Mouse (Mus musculus) liver, embryonic 16.5 days (tissue): Measurements from ENCODE around the gene Irf5. TPM values are rescaled to one million over a fixed set of nuclear protein-coding genes. Genes with fewer than 3 reads are reported as not detected.
"Not testable (repeated sequence)": the region's sequence is repeated elsewhere in the genome, so short reads cannot be mapped to it uniquely, and the experiment has no call there.

Experiments used
- ATAC-seq: fragments of 200-750 bp; cut with Nextera tagmentation; 2 replicates; pipeline ENCODE4 v1.8.0; 2017; ENCODE audit warnings: low read depth, mild to moderate bottlenecking, moderate number of reproducible peaks, moderate library complexity
- H3K27ac ChIP-seq: fragments of 300-500 bp; sonication (generic); 2 replicates; pipeline ENCODE4 v1.5.1; 2014; ENCODE audit warnings: mild to moderate bottlenecking, low read length
- H3K27me3 ChIP-seq: fragments of 300-500 bp; sonication (generic); 2 replicates; pipeline ENCODE4 v1.6.1; 2014; ENCODE audit warnings: low read depth, low read length, mixed read lengths; ENCODE audit not compliant: control insufficient read depth, insufficient read depth
- H3K36me3 ChIP-seq: fragments of 300-500 bp; sonication (generic); 2 replicates; pipeline ENCODE4 v1.6.1; 2014; ENCODE audit warnings: mild to moderate bottlenecking; ENCODE audit not compliant: control insufficient read depth, insufficient read depth
- H3K4me1 ChIP-seq: fragments of 300-500 bp; sonication (generic); 2 replicates; pipeline ENCODE4 v1.6.1; 2014; ENCODE audit warnings: low read depth, low read length, mixed read lengths; ENCODE audit not compliant: control insufficient read depth
- H3K4me2 ChIP-seq: fragments of 300-500 bp; sonication (generic); 2 replicates; pipeline ENCODE4 v1.6.1; 2014; ENCODE audit warnings: low read depth, low read length, mixed read lengths
- H3K4me3 ChIP-seq: fragments of 300-500 bp; sonication (generic); 2 replicates; pipeline ENCODE4 v1.5.1; 2014; ENCODE audit warnings: low read depth, mild to moderate bottlenecking, low read length
- H3K9ac ChIP-seq: fragments of 300-500 bp; sonication (generic); 2 replicates; pipeline ENCODE4 v1.6.1; 2014; ENCODE audit warnings: low read depth, low read length
- H3K9me3 ChIP-seq: fragments of 300-500 bp; sonication (generic); replicated peaks from 2 replicates; pipeline ENCODE4 v1.6.1; 2016; ENCODE audit warnings: low read length; ENCODE audit not compliant: control insufficient read depth
- WGBS: fragments of 180-500 bp; shearing (Covaris S2); extraction: QIAGEN DNeasy Blood & Tissue Kit; methylation state at CpG from one replicate; pipeline ENCODE4 v1.1.7; 2014; ENCODE audit not compliant: insufficient replicate concordance; 5-methylcytosine and 5-hydroxymethylcytosine counted together
- polyA plus RNA-seq: library from polyadenylated mRNA; unstranded; fragments of >200 nt; fragmentation: Nextera tagmentation; extraction: Ambion mirVana; gene quantifications from 2 replicates; pipeline ENCODE4 v1.2.1, GENCODE M21; 2015

Irf5 gene
- polyA plus RNA-seq, 1 experiment from 2014 or later = 11.4 TPM

- Histone ChIP-seq H3K9me3 (no peaks in the 10 kb centered on the region), H3K27me3 (no peaks in the 10 kb centered on the region), H3K27ac (no peak overlapping the region), H3K4me3 (no peak overlapping the region), H3K4me1 (no peaks in the 10 kb centered on the region), H3K4me2 (no peak overlapping the region), H3K9ac (no peak overlapping the region), H3K36me3 (peaks cover 25% of the 10 kb centered on the region)
- whole genome bisulfite sequencing = 77% methylated on average over 2 of the region's 2 CpGs
- ATAC-seq = no peak
Measured at GRCm38 (mm10) chr6:29552526-29552925, 26.1 kb downstream of the Irf5 start.

GRCm38 (mm10) chr6:29557112-29557511 is 30.7 kb downstream of the Irf5 start:
- WGBS = 80% methylated on average over 2 of the region's 2 CpGs
- H3K27ac ChIP-seq = no peak overlapping the region
- no peaks in the 10 kb centered on the region for H3K27me3 ChIP-seq
- no peaks in the 10 kb centered on the region for H3K9me3 ChIP-seq
- peaks cover 28% of the 10 kb centered on the region for H3K36me3 ChIP-seq
- H3K4me2 ChIP-seq = no peak overlapping the region
- ATAC-seq = no peak
- H3K9ac ChIP-seq = no peak overlapping the region
- no peak overlapping the region for H3K4me3 ChIP-seq
- H3K4me1 ChIP-seq = no peaks in the 10 kb centered on the region

- H3K4me3 ChIP-seq, H3K4me2 ChIP-seq, H3K9me3 ChIP-seq, H3K27me3 ChIP-seq, H3K9ac ChIP-seq, ATAC-seq, H3K4me1 ChIP-seq, H3K27ac ChIP-seq: not testable (repeated sequence)
- H3K36me3 ChIP-seq = peaks cover 32% of the 10 kb centered on the region
- WGBS = 79% methylated on average over 3 of the region's 3 CpGs
Measured at GRCm38 (mm10) chr6:29576388-29576787, 50.0 kb downstream of the Irf5 start.

- no peak overlapping the region for H3K27ac ChIP-seq
- no peak overlapping the region for H3K4me2 ChIP-seq
- peaks cover 2% of the 10 kb centered on the region; the same call in 1 of the 2 replicates for H3K9me3 ChIP-seq
- 24% methylated on average over 1 of the region's 1 CpGs for WGBS
- H3K36me3 ChIP-seq = peaks cover 33% of the 10 kb centered on the region
- H3K4me1 ChIP-seq = no peaks in the 10 kb centered on the region
- H3K4me3 ChIP-seq = no peak overlapping the region
- H3K9ac ChIP-seq = no peak overlapping the region
- ATAC-seq = 0 out of 2 replicates have a peak, but pooled peaks have one; percentile 19
- no peaks in the 10 kb centered on the region for H3K27me3 ChIP-seq
Measured at GRCm38 (mm10) chr6:29580770-29581169, 54.3 kb downstream of the Irf5 start.

- ATAC-seq = no peak
- H3K36me3 ChIP-seq = peaks cover 36% of the 10 kb centered on the region
Measured at GRCm38 (mm10) chr6:29581202-29581601, 54.8 kb downstream of the Irf5 start.

More at GRCm38 (mm10) chr6:29581202-29581601, 54.8 kb downstream of the Irf5 start:
- H3K9me3 ChIP-seq = peaks cover 2% of the 10 kb centered on the region; the same call in 1 of the 2 replicates
- no peak overlapping the region for H3K4me2 ChIP-seq
- no peak overlapping the region for H3K27ac ChIP-seq
- no peak overlapping the region for H3K9ac ChIP-seq
- no peaks in the 10 kb centered on the region for H3K4me1 ChIP-seq
- WGBS = 84% methylated on average over 3 of the region's 3 CpGs
- no peaks in the 10 kb centered on the region for H3K27me3 ChIP-seq
- no peak overlapping the region for H3K4me3 ChIP-seq

Other genes with a start within 250 kb of the Irf5 start
- gene Fam71f2, start 247.0 kb upstream of the Irf5 start, polyA plus RNA-seq = 0.09 and 0.13 TPM in 2 replicates
- gene Fam71f1, start 207.5 kb upstream of the Irf5 start, polyA plus RNA-seq = not detected in 2 replicates
- 105 and 109 TPM in 2 replicates for gene Calu, start 178.6 kb upstream of the Irf5 start, polyA plus RNA-seq
- 0.07 TPM in 2 replicates for gene Opn1sw, start 138.2 kb upstream of the Irf5 start, polyA plus RNA-seq
- gene Ccdc136, start 130.3 kb upstream of the Irf5 start, polyA plus RNA-seq = 0.09 and 0.34 TPM in 2 replicates
- gene Flnc, start 93.4 kb upstream of the Irf5 start, polyA plus RNA-seq = 0.57 and 1.1 TPM in 2 replicates
- 117 and 122 TPM in 2 replicates for gene Atp6v1f, start 58.9 kb upstream of the Irf5 start, polyA plus RNA-seq
- 0.13 TPM in 1 of 2 replicates, not detected in the other for gene Atp6v1fnb, start 55.2 kb upstream of the Irf5 start, polyA plus RNA-seq
- gene Kcp, start 18.7 kb upstream of the Irf5 start, polyA plus RNA-seq = 1.8 and 2.8 TPM in 2 replicates
- gene Tnpo3, start 83.3 kb downstream of the Irf5 start, polyA plus RNA-seq = 28.9 and 30.4 TPM in 2 replicates
- gene Tspan33, start 167.6 kb downstream of the Irf5 start, polyA plus RNA-seq = 110 and 156 TPM in 2 replicates
- 2.7 and 2.9 TPM in 2 replicates for gene Smo, start 208.9 kb downstream of the Irf5 start, polyA plus RNA-seq
- gene Ahcyl2, start 241.4 kb downstream of the Irf5 start, polyA plus RNA-seq = 3.9 and 4.4 TPM in 2 replicates